Mouse (Mus musculus) hindbrain, postnatal 0 days (tissue): ENCODE data around the gene Dnmt3a. TPM values are rescaled to one million over a fixed set of nuclear protein-coding genes. Genes with fewer than 3 reads are reported as not detected.

Experiments
- ATAC-seq: fragments of 200-750 bp; cut with Nextera tagmentation; 2 replicates; pipeline ENCODE4 v1.8.0; 2017; ENCODE audit warnings: mild to moderate bottlenecking, moderate TSS enrichment, moderate library complexity
- DNase-seq: peaks from one replicate; pipeline ENCODE4 v3.0.0-alpha.2; 2015; ENCODE audit warnings: low spot score
- H3K27ac ChIP-seq: fragments of 300-500 bp; sonication (generic); 2 replicates; pipeline ENCODE4 v1.5.1; 2014; ENCODE audit warnings: mild to moderate bottlenecking
- H3K27me3 ChIP-seq: fragments of 300-500 bp; sonication (generic); 2 replicates; pipeline ENCODE4 v1.6.1; 2014; ENCODE audit warnings: low read length, mixed read lengths; ENCODE audit not compliant: insufficient read depth
- H3K36me3 ChIP-seq: fragments of 300-500 bp; sonication (generic); 2 replicates; pipeline ENCODE4 v1.6.1; 2014; ENCODE audit warnings: low read length, mixed read lengths; ENCODE audit not compliant: insufficient read depth
- H3K4me1 ChIP-seq: fragments of 300-500 bp; sonication (generic); 2 replicates; pipeline ENCODE4 v1.6.1; 2014; ENCODE audit warnings: antibody characterized with exemption, low read length, mixed read lengths; ENCODE audit not compliant: insufficient read depth
- H3K4me2 ChIP-seq: fragments of 300-500 bp; sonication (generic); 2 replicates; pipeline ENCODE4 v1.6.1; 2014; ENCODE audit warnings: low read depth, mild to moderate bottlenecking, low read length, moderate library complexity, mixed read lengths
- H3K4me3 ChIP-seq: fragments of 300-500 bp; sonication (generic); 2 replicates; pipeline ENCODE4 v1.5.1; 2014; ENCODE audit warnings: low read length
- H3K9ac ChIP-seq: fragments of 300-500 bp; sonication (generic); replicated peaks from 2 replicates; pipeline ENCODE4 v1.6.1; 2014; ENCODE audit warnings: mild to moderate bottlenecking, low read length, moderate library complexity, mixed read lengths
- H3K9me3 ChIP-seq: fragments of 300-500 bp; sonication (generic); 2 replicates; pipeline ENCODE4 v1.6.1; 2016; ENCODE audit warnings: low read length, mixed read lengths
- CTCF ChIP-seq: IDR thresholded peaks from 2 replicates; pipeline ENCODE4 v1.5.1; 2016; ENCODE audit warnings: antibody characterized with exemption, control low read depth, low read depth
- WGBS: fragments of 180-500 bp; shearing (Covaris S2); extraction: QIAGEN DNeasy Blood & Tissue Kit; methylation state at CpG from one replicate; pipeline ENCODE4 v1.1.7; 2014; 5-methylcytosine and 5-hydroxymethylcytosine counted together
- polyA plus RNA-seq: library from polyadenylated mRNA; unstranded; fragments of >200 nt; fragmentation: Nextera tagmentation; extraction: Ambion mirVana; gene quantifications from 2 replicates; pipeline ENCODE4 v1.2.1, GENCODE M21; 2015
- total RNA-seq: library from RNA; depleted of rRNA; stranded (reverse); fragments of >200 nt; gene quantifications from 2 replicates; pipeline ENCODE4 v1.2.3, GENCODE M21; 2014

Gene Dnmt3a
- total and polyA plus RNA-seq, 2 experiments from 2014 or later, result 81.8 to 134 TPM

DNA sequence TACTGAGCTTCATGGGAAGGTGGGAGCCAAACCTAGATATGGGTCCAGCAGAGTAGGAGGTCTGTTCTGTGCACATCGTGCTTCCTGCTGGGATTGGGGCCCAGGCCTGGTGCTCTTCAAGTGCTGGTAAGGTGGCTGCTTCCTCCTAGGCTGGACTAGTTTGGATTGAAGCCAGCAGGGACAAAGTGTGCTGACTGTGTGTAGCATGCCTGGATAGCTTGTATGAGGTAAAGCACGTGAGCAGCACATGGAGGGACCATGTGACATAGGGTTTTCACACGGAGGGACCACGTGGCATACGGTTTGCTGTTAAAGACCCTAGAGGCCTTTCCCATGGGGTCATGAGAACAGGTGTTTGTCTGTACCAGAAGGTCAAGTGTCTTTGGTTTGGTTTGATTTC, 38.5 kb downstream of the Dnmt3a start:
- H3K9ac ChIP-seq, result no peak overlapping the region

DNA sequence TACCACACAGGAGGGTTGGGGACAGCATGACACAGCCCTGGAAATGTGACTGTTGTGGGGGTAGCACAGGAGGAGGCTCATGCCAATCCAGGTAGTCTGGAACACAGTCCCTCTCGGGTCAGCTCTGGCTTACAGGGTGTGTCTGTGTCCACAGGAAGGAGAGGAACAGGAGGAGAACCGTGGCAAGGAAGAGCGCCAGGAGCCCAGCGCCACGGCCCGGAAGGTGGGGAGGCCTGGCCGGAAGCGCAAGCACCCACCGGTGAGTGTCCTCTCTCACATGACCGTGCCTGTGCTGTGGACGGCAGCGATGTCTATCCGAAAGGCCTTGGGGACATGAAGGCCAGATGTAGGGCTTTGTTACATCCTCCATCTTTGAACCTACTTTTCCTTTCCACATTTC, 43.7 kb downstream of the Dnmt3a start:
- no peak overlapping the region for H3K4me2 ChIP-seq
- H3K4me3 ChIP-seq, result no peak overlapping the region
- ATAC-seq (no peak), DNase-seq (no peak)
- no peak overlapping the region for H3K9ac ChIP-seq
- H3K36me3 ChIP-seq, result peaks cover 16% of the 10 kb centered on the region; the same call in 1 of the 2 replicates
- H3K27ac ChIP-seq, result no peak overlapping the region
- no peak for TF ChIP-seq CTCF
- H3K4me1 ChIP-seq, result no peaks in the 10 kb centered on the region
- WGBS, result 97% methylated on average over 13 of the region's 13 CpGs
- no peaks in the 10 kb centered on the region for H3K9me3 ChIP-seq
- no peaks in the 10 kb centered on the region for H3K27me3 ChIP-seq

More for the DNA sequence above, 38.5 kb downstream of the Dnmt3a start:
- WGBS, result 68% methylated on average over 5 of the region's 5 CpGs
- TF ChIP-seq CTCF, result no peak
- no peak overlapping the region for H3K4me2 ChIP-seq
- H3K4me3 ChIP-seq, result no peak overlapping the region
- H3K36me3 ChIP-seq, result peaks cover 11% of the 10 kb centered on the region; the same call in 1 of the 2 replicates
- H3K27ac ChIP-seq, result peak overlapping the region; percentile 48; the same call in 1 of the 2 replicates
- no peaks in the 10 kb centered on the region for H3K9me3 ChIP-seq
- ATAC-seq (no peak), DNase-seq (no peak)
- H3K4me1 ChIP-seq, result peaks cover 13% of the 10 kb centered on the region
- H3K27me3 ChIP-seq, result no peaks in the 10 kb centered on the region

DNA sequence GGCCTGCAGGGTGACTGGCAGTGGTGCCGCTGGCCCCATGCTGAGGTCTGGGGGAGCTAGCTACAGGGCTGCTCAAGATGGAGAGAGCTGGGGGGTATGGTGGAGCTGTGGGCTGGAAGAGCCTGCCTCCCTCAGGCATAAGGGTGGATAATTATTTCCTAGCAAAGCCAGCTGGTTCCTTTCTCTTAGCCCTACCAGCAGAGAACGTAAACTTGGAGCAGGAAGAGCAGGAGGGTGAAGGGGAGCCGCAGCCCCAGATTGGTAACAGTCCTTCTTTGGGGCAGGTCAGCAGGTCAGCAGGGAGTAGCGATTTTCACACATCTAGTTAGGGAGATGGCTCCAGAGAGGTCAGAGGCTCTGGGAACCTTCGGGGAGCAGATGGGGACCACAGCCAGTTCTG, 44.4 kb downstream of the Dnmt3a start:
- Histone ChIP-seq H3K27me3 (no peaks in the 10 kb centered on the region), H3K4me1 (no peaks in the 10 kb centered on the region), H3K9ac (no peak overlapping the region; the same call in 1 of the 2 replicates), H3K4me2 (no peak overlapping the region), H3K36me3 (peaks cover 16% of the 10 kb centered on the region; the same call in 1 of the 2 replicates), H3K4me3 (no peak overlapping the region), H3K9me3 (no peaks in the 10 kb centered on the region), H3K27ac (no peak overlapping the region)
- ATAC-seq (no peak), DNase-seq (no peak)
- 29% methylated on average over 5 of the region's 5 CpGs for WGBS
- no peak for TF ChIP-seq CTCF

DNA sequence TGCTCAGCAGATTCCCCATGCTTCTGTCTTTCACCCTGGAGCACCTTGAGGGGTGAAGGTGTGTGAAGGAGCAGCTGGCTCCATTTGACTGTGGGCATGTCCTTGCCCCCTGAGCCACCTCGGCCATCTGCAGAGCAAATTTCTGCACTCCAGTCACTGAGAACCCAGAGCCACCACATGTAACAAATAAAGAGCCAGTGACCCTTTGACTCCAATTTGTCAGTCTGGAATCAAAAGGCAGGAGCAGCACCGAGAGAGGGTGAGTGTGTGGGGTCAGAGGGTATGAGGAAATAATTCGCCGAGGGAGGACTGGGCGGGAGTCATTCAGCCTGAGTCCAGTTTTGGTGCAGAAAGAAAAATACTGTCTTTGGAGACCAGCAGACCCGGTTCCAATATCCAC, 44.9 kb downstream of the Dnmt3a start:
- Histone ChIP-seq H3K4me2 (no peak overlapping the region), H3K4me1 (peaks cover 3% of the 10 kb centered on the region; the same call in 1 of the 2 replicates), H3K9me3 (no peaks in the 10 kb centered on the region), H3K27ac (no peak overlapping the region), H3K4me3 (no peak overlapping the region), H3K27me3 (no peaks in the 10 kb centered on the region), H3K9ac (no peak overlapping the region), H3K36me3 (peaks cover 12% of the 10 kb centered on the region; the same call in 1 of the 2 replicates)
- no peak for TF ChIP-seq CTCF
- DNase-seq (no peak), ATAC-seq (no peak)
- WGBS, result 28% methylated on average over 6 of the region's 6 CpGs

DNA sequence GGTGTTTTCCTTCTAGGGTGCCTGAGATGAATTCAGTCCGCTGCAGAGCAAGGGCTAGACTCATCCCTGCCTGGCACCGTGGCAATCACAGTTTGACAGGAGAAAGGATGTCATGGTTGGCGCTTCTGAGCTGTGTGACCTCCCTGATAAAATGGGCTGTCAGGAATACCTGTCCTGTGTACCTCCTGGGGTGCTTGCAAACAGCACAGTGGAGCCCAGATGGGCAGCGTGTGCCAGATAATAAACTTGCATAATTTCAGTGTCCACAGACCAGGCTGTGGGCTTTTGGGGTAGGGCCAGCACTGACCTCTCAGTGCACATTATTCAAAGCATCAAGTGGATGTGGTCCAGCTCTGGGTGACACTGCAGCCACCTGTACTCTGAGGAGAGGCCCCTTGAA, 45.4 kb downstream of the Dnmt3a start:
- Histone ChIP-seq H3K4me3 (no peak overlapping the region), H3K9me3 (no peaks in the 10 kb centered on the region), H3K27ac (no peak overlapping the region), H3K9ac (no peak overlapping the region), H3K36me3 (peaks cover 12% of the 10 kb centered on the region; the same call in 1 of the 2 replicates), H3K4me2 (no peak overlapping the region), H3K27me3 (no peaks in the 10 kb centered on the region), H3K4me1 (peaks cover 3% of the 10 kb centered on the region; the same call in 1 of the 2 replicates)
- WGBS, result 33% methylated on average over 4 of the region's 4 CpGs
- DNase-seq, result no peak
- no peak for TF ChIP-seq CTCF
- no peak for ATAC-seq

DNA sequence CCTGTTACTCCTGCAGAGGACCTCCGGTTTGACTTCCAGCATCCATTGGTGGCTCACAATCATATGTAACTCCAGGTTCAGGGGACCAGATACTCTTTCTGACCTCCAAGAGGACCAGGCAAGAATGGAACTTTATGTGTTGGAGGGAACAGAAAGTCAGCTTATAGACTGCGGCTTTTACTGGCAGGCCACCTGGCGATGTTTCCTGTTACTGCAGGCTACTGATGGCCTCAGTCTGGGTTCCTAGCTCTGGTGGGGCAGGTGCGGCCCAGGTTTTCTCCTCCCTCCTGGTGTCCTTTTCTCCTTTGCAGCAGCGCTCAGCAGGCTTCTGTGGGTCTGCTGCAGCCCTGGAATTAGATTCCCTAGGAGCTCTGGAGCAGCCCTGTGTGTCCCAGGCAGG, 46.7 kb downstream of the Dnmt3a start:
- TF ChIP-seq CTCF, result peak; percentile 58
- no peak overlapping the region for H3K27ac ChIP-seq
- WGBS, result 65% methylated on average over 5 of the region's 5 CpGs

DNA sequence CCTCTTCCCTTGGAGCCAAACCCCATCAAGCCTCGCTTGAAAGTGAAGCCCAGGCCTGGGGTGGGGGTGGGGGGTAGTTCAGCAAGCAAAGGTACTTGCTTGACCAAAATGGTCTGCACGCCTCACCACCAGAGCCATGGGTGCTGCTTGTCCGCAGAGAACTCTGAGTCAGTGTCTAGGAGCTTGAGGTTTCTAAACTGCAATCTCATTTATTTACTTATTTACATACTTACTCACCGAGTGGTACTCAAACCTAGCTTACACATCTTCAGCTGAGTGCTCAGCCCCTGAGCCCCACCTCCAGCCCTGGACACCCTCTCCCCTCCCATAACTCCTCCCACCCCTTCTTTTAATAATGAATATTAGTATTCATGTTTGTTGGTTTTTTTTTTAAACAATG, 48.6 kb downstream of the Dnmt3a start:
- Histone ChIP-seq H3K4me1 (peaks cover 3% of the 10 kb centered on the region; the same call in 1 of the 2 replicates), H3K4me2 (no peak overlapping the region), H3K36me3 (peaks cover 11% of the 10 kb centered on the region; the same call in 1 of the 2 replicates), H3K27me3 (no peaks in the 10 kb centered on the region), H3K9ac (no peak overlapping the region), H3K4me3 (no peak overlapping the region), H3K27ac (no peak overlapping the region), H3K9me3 (no peaks in the 10 kb centered on the region)
- WGBS, result 75% methylated on average over 4 of the region's 4 CpGs
- DNase-seq, result no peak
- TF ChIP-seq CTCF, result no peak
- no peak for ATAC-seq

More for the DNA sequence above, 46.7 kb downstream of the Dnmt3a start:
- Histone ChIP-seq H3K27me3 (no peaks in the 10 kb centered on the region), H3K4me1 (peaks cover 3% of the 10 kb centered on the region; the same call in 1 of the 2 replicates), H3K4me3 (no peak overlapping the region), H3K4me2 (no peak overlapping the region), H3K9ac (no peak overlapping the region), H3K9me3 (no peaks in the 10 kb centered on the region), H3K36me3 (peaks cover 12% of the 10 kb centered on the region; the same call in 1 of the 2 replicates)
- ATAC-seq, result no peak
- no peak for DNase-seq
